Mouse (Mus musculus) intestine, embryonic 16.5 days (tissue): ENCODE measurements around the gene Gm21913. TPM values are rescaled to one million over a fixed set of nuclear protein-coding genes. Genes with fewer than 3 reads are reported as not detected.
"Not testable (repeated sequence)": the region's sequence is repeated elsewhere in the genome, so short reads cannot be mapped to it uniquely, and the experiment has no call there.

Experiments
- ATAC-seq: fragments of 200-750 bp; cut with Nextera tagmentation; 2 replicates; pipeline ENCODE4 v1.8.0; 2017; ENCODE audit warnings: moderate TSS enrichment, moderate library complexity
- H3K27ac ChIP-seq: fragments of 300-500 bp; sonication (generic); 2 replicates; pipeline ENCODE4 v1.5.1; 2014; ENCODE audit warnings: mild to moderate bottlenecking, low read length
- H3K27me3 ChIP-seq: fragments of 300-500 bp; sonication (generic); replicated peaks from 2 replicates; pipeline ENCODE4 v1.6.1; 2014; ENCODE audit warnings: low read length, control low read depth, mixed read lengths; ENCODE audit not compliant: control insufficient read depth, insufficient read depth
- H3K36me3 ChIP-seq: fragments of 300-500 bp; sonication (generic); 2 replicates; pipeline ENCODE4 v1.6.1; 2014; ENCODE audit warnings: low read length, control low read depth; ENCODE audit not compliant: control insufficient read depth, insufficient read depth
- H3K4me1 ChIP-seq: fragments of 300-500 bp; sonication (generic); 2 replicates; pipeline ENCODE4 v1.6.1; 2014; ENCODE audit warnings: low read length, control low read depth, mixed read lengths; ENCODE audit not compliant: control insufficient read depth, insufficient read depth
- H3K4me2 ChIP-seq: fragments of 300-500 bp; sonication (generic); 2 replicates; pipeline ENCODE4 v1.6.1; 2014; ENCODE audit warnings: low read depth, low read length, control low read depth
- H3K4me3 ChIP-seq: fragments of 300-500 bp; sonication (generic); 2 replicates; pipeline ENCODE4 v1.5.1; 2014; ENCODE audit warnings: mild to moderate bottlenecking, low read length
- H3K9ac ChIP-seq: fragments of 300-500 bp; sonication (generic); 2 replicates; pipeline ENCODE4 v1.6.1; 2014; ENCODE audit warnings: low read depth, low read length
- H3K9me3 ChIP-seq: fragments of 300-500 bp; sonication (generic); 2 replicates; pipeline ENCODE4 v1.6.1; 2016; ENCODE audit warnings: low read length, control low read depth; ENCODE audit not compliant: control insufficient read depth
- WGBS: fragments of 180-500 bp; shearing (Covaris S2); extraction: QIAGEN DNeasy Blood & Tissue Kit; methylation state at CpG from one replicate; pipeline ENCODE4 v1.1.7; 2014; 5-methylcytosine and 5-hydroxymethylcytosine counted together
- polyA plus RNA-seq: library from polyadenylated mRNA; unstranded; fragments of >200 nt; fragmentation: Nextera tagmentation; extraction: Ambion mirVana; gene quantifications from 2 replicates; pipeline ENCODE4 v1.2.1, GENCODE M21; 2015

The Gm21913 gene
- polyA plus RNA-seq, result not detected in 2 replicates

DNA sequence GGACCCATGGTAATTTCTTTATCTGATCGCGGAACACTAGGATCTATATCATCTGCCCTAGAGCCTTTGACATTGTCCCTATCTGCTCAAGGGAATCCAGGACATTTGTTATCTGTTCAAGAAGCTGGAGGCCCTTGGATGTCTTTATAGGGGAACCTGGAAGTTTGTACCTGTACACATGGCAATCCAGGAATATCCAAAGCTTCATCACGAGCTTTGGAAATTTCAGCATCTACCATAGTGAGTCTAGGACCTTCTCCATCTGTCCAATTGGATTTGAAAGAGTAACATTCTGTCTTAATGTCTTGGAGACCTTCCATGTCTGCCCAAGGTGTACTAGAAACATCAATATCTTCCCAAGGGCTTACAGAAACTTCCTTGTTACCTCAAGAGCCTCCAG is at the start of gene Gm21913:
Gm21913 (plus strand) TSS at position 301 of the 400 bp plus-strand sequence.
- H3K4me1 ChIP-seq, H3K9me3 ChIP-seq, ATAC-seq, H3K9ac ChIP-seq, H3K27me3 ChIP-seq, H3K36me3 ChIP-seq, H3K4me3 ChIP-seq, H3K4me2 ChIP-seq, H3K27ac ChIP-seq: not testable (repeated sequence)
- WGBS, result no CpG with 5 or more reads among the region's 3 CpGs

Other genes with a start within 250 kb of the Gm21913 start
- gene Gm29110, start 153.4 kb upstream of the Gm21913 start, polyA plus RNA-seq, result not detected in 2 replicates